Mouse (Mus musculus): ENCODE results near the gene Prkag2. TPM values are rescaled to one million over a fixed set of nuclear protein-coding genes. Genes with fewer than 3 reads are reported as not detected.

Prkag2 gene
- polyA plus RNA-seq, 1 experiment from 2014 or later = 54.1 TPM

DNA sequence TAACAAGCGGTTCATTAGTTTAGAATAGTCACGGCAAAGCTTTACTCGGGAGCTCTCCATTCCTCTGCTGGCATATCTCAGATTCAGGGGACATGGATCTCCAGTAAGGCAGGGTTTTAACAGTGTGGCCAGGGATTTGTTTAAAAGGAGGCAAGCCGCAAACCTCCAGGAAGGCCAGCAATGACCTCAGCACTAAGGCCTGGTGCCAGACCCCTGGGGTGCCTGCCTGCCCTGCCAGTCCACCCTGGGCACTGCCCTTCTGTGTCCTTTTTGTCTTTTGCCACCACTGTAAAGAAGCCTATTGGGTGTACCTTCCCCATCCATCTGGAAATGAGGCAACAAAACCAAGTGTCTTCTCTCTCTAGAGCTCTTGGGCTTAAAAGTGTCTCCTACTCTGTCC lies 226.3 kb downstream of the Prkag2 start:
- Histone ChIP-seq H3K27me3 (replicated peaks; ENCODE audit: control insufficient read depth, insufficient read depth, low read length) (no peaks in the 10 kb centered on the region), H3K4me3 (ENCODE audit: low read length) (no peak overlapping the region), H3K4me1 (ENCODE audit: control insufficient read depth, insufficient read depth, low read length) (0 out of 2 replicates have a peak, but pooled peaks cover 5% of the 10 kb centered on the region), H3K9me3 (ENCODE audit: control insufficient read depth, low read length) (no peaks in the 10 kb centered on the region), H3K27ac (ENCODE audit: low read length) (no peak overlapping the region), H3K36me3 (ENCODE audit: control insufficient read depth, insufficient read depth, low read length) (peaks cover 6% of the 10 kb centered on the region), H3K4me2 (ENCODE audit: low read depth, low read length) (no peak overlapping the region), H3K9ac (ENCODE audit: low read depth, low read length) (no peak overlapping the region)
- ATAC-seq = no peak
- WGBS = 79% methylated on average over 4 of the region's 4 CpGs

DNA sequence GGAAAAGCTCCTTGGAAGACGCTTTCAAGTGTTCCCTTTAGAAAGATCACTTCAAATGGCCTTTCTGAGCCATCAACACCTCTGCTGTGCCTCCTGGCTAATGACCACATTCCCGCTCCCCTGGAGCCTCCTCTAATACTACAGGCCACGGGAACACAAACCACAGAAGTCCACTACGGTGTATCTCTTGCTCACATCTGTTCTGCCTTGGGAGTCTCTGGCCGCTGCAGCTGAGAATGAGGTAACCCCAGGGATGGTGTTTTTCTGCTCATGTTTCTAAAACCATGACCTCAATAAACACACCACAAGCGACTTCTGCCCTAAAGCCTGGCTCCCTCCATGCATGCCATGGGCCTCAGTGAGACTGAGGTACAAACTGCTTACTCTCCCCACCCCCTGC lies 227.2 kb downstream of the Prkag2 start:
- ATAC-seq = no peak
- Histone ChIP-seq H3K4me2 (ENCODE audit: low read depth, low read length) (no peak overlapping the region), H3K4me1 (ENCODE audit: control insufficient read depth, insufficient read depth, low read length) (0 out of 2 replicates have a peak, but pooled peaks cover 4% of the 10 kb centered on the region), H3K36me3 (ENCODE audit: control insufficient read depth, insufficient read depth, low read length) (peaks cover 3% of the 10 kb centered on the region), H3K9ac (ENCODE audit: low read depth, low read length) (no peak overlapping the region), H3K27ac (ENCODE audit: low read length) (no peak overlapping the region), H3K9me3 (ENCODE audit: control insufficient read depth, low read length) (no peaks in the 10 kb centered on the region), H3K27me3 (replicated peaks; ENCODE audit: control insufficient read depth, insufficient read depth, low read length) (no peaks in the 10 kb centered on the region), H3K4me3 (ENCODE audit: low read length) (no peak overlapping the region)
- 75% methylated on average over 6 of the region's 6 CpGs for WGBS

DNA sequence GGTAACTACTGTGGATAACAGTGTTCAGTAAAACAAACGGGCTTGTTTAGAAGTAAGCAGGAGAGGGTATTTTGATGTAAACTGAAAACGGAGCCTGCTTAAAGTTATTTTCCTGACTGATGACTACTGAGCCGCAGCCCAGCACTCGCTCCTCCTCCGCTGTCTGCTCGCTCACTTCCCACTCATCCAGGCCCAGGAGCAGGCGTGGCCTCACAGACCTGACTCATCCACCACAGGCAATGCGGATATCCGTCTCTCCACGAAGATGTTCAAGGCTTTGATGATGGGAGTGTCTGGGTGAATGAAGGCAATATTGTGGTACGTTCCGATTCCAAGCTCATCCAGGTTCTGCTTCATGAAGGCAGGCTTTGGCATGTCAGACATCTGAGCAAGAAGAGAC lies 229.2 kb downstream of the Prkag2 start:
- Histone ChIP-seq H3K4me2 (ENCODE audit: low read depth, low read length) (no peak overlapping the region), H3K27me3 (replicated peaks; ENCODE audit: control insufficient read depth, insufficient read depth, low read length) (no peaks in the 10 kb centered on the region), H3K36me3 (ENCODE audit: control insufficient read depth, insufficient read depth, low read length) (peaks cover 6% of the 10 kb centered on the region), H3K27ac (ENCODE audit: low read length) (no peak overlapping the region), H3K9me3 (ENCODE audit: control insufficient read depth, low read length) (no peaks in the 10 kb centered on the region), H3K4me1 (ENCODE audit: control insufficient read depth, insufficient read depth, low read length) (no peaks in the 10 kb centered on the region), H3K9ac (ENCODE audit: low read depth, low read length) (no peak overlapping the region), H3K4me3 (ENCODE audit: low read length) (no peak overlapping the region)
- WGBS = 81% methylated on average over 12 of the region's 12 CpGs
- ATAC-seq = no peak

DNA sequence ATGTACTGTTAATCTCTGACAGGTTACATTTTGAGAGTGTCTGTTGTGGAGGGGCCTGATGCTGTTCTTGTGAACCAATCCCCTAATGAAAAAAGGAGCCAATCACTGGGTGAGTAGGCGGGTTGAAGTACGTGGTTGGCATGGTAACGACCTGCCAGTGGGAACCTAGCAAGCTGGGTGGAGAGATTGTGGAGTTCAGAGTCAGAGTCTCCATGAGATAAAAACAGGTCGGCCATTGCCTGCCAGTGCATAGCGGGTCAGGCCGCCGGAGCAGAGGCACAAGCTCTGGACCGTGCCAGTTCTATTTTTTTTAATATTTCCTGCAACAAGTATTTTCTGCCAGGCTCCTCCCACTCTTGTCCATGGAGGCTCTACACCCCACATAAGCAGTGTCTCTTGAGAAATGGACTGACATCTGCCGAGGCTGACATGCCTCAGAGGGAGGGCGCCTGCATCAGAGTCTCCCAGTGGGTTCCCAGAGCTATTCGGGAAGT lies 230.6 kb downstream of the Prkag2 start:
- WGBS = 75% methylated on average over 11 of the region's 11 CpGs
- H3K4me3 ChIP-seq (ENCODE audit: low read length) = no peak overlapping the region
- ATAC-seq = peak; percentile 40; the same call in 1 of the 2 replicates

GRCm38 (mm10) chr5:24863804-24864203 lies 236.6 kb downstream of the Prkag2 start:
- H3K4me1 ChIP-seq (ENCODE audit: control insufficient read depth, insufficient read depth, low read length) = no peaks in the 10 kb centered on the region
- ATAC-seq = no peak
- WGBS = 76% methylated on average over 12 of the region's 12 CpGs

More for the DNA sequence above, 230.6 kb downstream of the Prkag2 start:
- H3K4me1 ChIP-seq (ENCODE audit: control insufficient read depth, insufficient read depth, low read length) = no peaks in the 10 kb centered on the region
- H3K36me3 ChIP-seq (ENCODE audit: control insufficient read depth, insufficient read depth, low read length) = peaks cover 9% of the 10 kb centered on the region
- H3K27ac ChIP-seq (ENCODE audit: low read length) = no peak overlapping the region
- no peaks in the 10 kb centered on the region for H3K9me3 ChIP-seq (ENCODE audit: control insufficient read depth, low read length)
- H3K4me2 ChIP-seq (ENCODE audit: low read depth, low read length) = no peak overlapping the region
- H3K9ac ChIP-seq (ENCODE audit: low read depth, low read length) = no peak overlapping the region
- H3K27me3 ChIP-seq (replicated peaks; ENCODE audit: control insufficient read depth, insufficient read depth, low read length) = no peaks in the 10 kb centered on the region

GRCm38 (mm10) chr5:24861449-24861930 lies 239.0 kb downstream of the Prkag2 start:
- no peak for ATAC-seq
- WGBS = 81% methylated on average over 9 of the region's 9 CpGs
- Histone ChIP-seq H3K27ac (ENCODE audit: low read length) (no peak overlapping the region), H3K4me2 (ENCODE audit: low read depth, low read length) (no peak overlapping the region), H3K4me1 (ENCODE audit: control insufficient read depth, insufficient read depth, low read length) (no peaks in the 10 kb centered on the region), H3K36me3 (ENCODE audit: control insufficient read depth, insufficient read depth, low read length) (peaks cover 5% of the 10 kb centered on the region), H3K9ac (ENCODE audit: low read depth, low read length) (no peak overlapping the region), H3K4me3 (ENCODE audit: low read length) (no peak overlapping the region), H3K9me3 (ENCODE audit: control insufficient read depth, low read length) (no peaks in the 10 kb centered on the region), H3K27me3 (replicated peaks; ENCODE audit: control insufficient read depth, insufficient read depth, low read length) (no peaks in the 10 kb centered on the region)

More at GRCm38 (mm10) chr5:24863804-24864203, 236.6 kb downstream of the Prkag2 start:
- H3K36me3 ChIP-seq (ENCODE audit: control insufficient read depth, insufficient read depth, low read length) = peaks cover 9% of the 10 kb centered on the region
- no peaks in the 10 kb centered on the region for H3K9me3 ChIP-seq (ENCODE audit: control insufficient read depth, low read length)
- no peak overlapping the region for H3K4me3 ChIP-seq (ENCODE audit: low read length)
- H3K9ac ChIP-seq (ENCODE audit: low read depth, low read length) = no peak overlapping the region
- no peak overlapping the region for H3K27ac ChIP-seq (ENCODE audit: low read length)
- H3K27me3 ChIP-seq (replicated peaks; ENCODE audit: control insufficient read depth, insufficient read depth, low read length) = no peaks in the 10 kb centered on the region
- H3K4me2 ChIP-seq (ENCODE audit: low read depth, low read length) = no peak overlapping the region

DNA sequence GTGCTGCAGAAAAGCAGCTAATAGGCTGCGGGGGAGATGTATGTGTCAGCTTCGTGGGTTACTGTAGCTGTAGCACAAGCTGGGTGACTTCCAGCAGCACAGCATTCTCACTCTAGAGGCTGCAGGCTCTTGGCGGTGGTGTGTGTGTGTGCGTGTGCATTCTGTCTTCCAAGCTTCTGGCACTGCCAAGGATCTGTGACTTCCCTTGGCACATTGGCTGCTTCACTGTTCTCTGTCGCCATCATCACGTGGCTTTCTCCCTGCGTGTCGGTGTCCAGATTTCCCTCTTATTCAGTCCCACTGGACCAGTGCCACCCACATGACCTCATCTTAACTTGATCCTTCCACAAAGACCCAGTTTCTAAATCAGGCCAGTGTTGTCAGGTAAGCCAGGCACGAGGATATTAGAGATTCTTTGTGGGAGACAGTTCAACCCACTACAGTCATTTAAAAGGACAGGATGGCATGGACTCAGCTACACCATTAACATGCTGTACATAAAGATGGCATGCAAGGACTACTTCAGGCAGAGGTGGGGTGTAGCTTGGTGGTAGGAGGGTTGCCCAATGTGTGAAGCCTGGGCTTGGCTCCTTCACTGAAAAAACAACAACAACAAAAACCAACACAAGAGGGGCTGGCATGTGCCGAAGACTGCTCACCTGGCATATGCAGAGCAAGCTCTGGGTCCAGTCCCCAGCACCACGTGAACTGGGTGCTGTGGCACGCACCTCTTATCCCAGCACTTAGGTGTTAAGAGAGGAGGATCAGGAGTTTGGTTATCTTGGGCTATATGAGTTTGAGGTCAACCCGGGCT lies 239.6 kb downstream of the Prkag2 start:
- Histone ChIP-seq H3K27me3 (replicated peaks; ENCODE audit: control insufficient read depth, insufficient read depth, low read length) (no peaks in the 10 kb centered on the region), H3K9me3 (ENCODE audit: control insufficient read depth, low read length) (no peaks in the 10 kb centered on the region), H3K9ac (ENCODE audit: low read depth, low read length) (no peak overlapping the region), H3K36me3 (ENCODE audit: control insufficient read depth, insufficient read depth, low read length) (no peaks in the 10 kb centered on the region; the same call in 1 of the 2 replicates), H3K4me2 (ENCODE audit: low read depth, low read length) (no peak overlapping the region), H3K4me1 (ENCODE audit: control insufficient read depth, insufficient read depth, low read length) (no peaks in the 10 kb centered on the region), H3K4me3 (ENCODE audit: low read length) (no peak overlapping the region), H3K27ac (ENCODE audit: low read length) (no peak overlapping the region)
- 81% methylated on average over 13 of the region's 13 CpGs for WGBS
- ATAC-seq = no peak

DNA sequence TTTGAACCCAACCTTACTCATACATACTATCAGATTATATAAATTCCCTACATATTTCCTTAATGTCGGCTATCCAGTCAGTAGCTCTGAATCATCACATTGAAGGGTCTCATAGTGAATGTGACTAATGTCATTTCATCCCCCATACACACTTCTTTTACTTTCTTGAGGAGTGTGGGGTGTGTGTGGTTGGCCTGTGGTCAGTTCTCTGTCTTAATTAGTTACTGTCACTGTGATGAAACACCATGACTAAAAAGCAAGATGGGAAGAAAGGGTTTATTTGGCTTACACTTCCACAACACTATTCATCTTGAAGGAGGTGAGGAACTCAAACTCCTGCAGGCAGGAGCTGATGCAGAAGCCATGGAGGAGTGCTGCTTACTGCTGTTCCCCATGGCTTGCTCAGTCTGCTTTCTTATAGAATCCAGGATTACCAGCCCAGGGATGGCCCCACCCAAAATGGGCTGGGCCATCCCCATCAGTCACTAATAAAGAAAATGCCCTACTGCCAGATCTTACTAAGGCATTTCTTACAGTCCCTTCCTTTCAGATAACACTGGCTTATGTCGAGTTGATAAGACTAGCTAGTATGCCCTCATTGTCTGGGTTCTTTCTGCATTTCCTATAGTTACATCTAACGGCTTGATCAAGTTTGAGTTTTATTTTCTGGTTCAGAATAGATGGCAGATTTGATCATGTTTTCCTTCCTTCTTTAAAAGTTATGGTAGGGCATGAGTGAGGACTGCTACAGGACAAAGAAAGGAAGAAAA lies 240.5 kb downstream of the Prkag2 start:
- Histone ChIP-seq H3K9ac (ENCODE audit: low read depth, low read length) (no peak overlapping the region), H3K27me3 (replicated peaks; ENCODE audit: control insufficient read depth, insufficient read depth, low read length) (no peaks in the 10 kb centered on the region), H3K4me1 (ENCODE audit: control insufficient read depth, insufficient read depth, low read length) (no peaks in the 10 kb centered on the region), H3K4me2 (ENCODE audit: low read depth, low read length) (no peak overlapping the region), H3K4me3 (ENCODE audit: low read length) (no peak overlapping the region), H3K9me3 (ENCODE audit: control insufficient read depth, low read length) (no peaks in the 10 kb centered on the region), H3K36me3 (ENCODE audit: control insufficient read depth, insufficient read depth, low read length) (no peaks in the 10 kb centered on the region; the same call in 1 of the 2 replicates), H3K27ac (ENCODE audit: low read length) (no peak overlapping the region)
- 60% methylated on average over 3 of the region's 3 CpGs for WGBS
- ATAC-seq = no peak

Data from intestine, embryonic 16.5 days (tissue).